Mouse (Mus musculus): ENCODE results near the gene Nmral1.
"Not testable (repeated sequence)": the region's sequence is repeated elsewhere in the genome, so short reads cannot be mapped to it uniquely, and the experiment has no call there.

The Nmral1 gene

GRCm38 (mm10) chr16:4717866-4718265 lies 1.3 kb downstream of the Nmral1 start:
- in situ Hi-C loops (cut with MseI, MboI): no loop called here

- in situ Hi-C loops (cut with MseI, MboI): no loop called here
Observed at GRCm38 (mm10) chr16:4713861-4714710, 5.1 kb downstream of the Nmral1 start.

- in situ Hi-C loops (cut with MseI, MboI): no loop called here
Observed at GRCm38 (mm10) chr16:4711173-4711572, 8.0 kb downstream of the Nmral1 start.

GRCm38 (mm10) chr16:4705541-4705940 lies 13.6 kb downstream of the Nmral1 start:
- in situ Hi-C loops (cut with MseI, MboI): no loop called here

- in situ Hi-C loops (cut with MseI, MboI): no loop called here
Observed at GRCm38 (mm10) chr16:4702646-4703045, 16.5 kb downstream of the Nmral1 start.

DNA sequence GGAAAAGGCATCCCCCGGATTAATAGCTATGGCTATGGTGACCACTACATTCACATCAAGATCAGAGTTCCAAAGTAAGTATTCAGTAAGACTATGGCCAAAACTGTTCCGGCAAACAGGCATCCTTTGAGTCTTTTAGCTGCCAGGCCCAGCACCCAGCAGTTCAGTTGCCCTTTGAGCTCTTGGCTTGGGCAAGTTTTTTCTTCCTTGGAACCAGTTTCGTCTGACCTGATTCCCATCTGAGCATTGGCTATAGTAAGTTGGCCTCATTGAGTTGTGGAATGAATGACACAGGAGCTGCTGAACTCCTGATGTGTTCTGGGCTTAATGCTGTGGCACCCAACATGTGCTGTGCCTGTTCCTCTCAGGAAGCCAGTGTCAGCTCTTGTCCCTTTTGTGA lies 17.9 kb downstream of the Nmral1 start:
- in situ Hi-C loops (cut with MseI, MboI): no loop called here

DNA sequence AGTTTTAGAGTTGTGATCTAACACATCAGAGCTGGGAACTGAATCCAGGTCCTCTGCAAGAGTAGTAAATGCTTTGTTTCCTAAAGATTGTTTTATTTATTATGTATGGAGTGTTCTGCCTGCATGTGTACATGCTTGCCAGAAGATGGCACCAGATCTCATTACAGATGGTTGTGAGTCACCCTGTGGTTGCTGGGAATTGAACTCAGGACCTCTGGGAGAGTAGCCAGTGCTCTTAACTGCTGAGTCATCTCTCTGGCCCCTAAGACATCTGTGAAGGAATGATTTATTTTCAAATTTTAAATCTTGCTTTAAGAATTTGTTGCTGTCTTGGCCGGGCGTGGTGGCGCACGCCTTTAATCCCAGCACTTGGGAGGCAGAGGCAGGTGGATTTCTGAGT lies 29.8 kb downstream of the Nmral1 start:
- in situ Hi-C loops (cut with MseI, MboI): not testable (repeated sequence)

DNA sequence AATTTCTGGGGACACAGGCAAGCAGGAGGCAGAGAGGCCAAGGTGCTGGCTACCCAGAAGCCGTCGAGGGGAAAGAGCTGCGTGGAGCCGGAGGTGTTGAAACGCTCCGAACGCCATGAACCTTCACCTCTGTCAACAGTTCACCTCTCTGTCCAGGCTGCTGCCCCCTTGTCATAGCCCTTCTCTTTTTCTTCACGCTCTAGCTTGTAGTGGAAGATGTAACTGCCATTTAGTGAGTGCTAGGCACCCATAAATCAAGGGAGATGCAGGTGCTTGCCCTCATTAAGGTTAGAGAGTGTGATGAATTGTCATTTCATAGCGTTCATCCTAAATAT lies 34.7 kb downstream of the Nmral1 start:
- in situ Hi-C loops (cut with MseI, MboI): no loop called here

GRCm38 (mm10) chr16:4683581-4684456 lies 35.3 kb downstream of the Nmral1 start:
- in situ Hi-C loops (cut with MseI, MboI): no loop called here

- in situ Hi-C loops (cut with MseI, MboI): no loop called here
Observed at GRCm38 (mm10) chr16:4683193-4683580, 36.0 kb downstream of the Nmral1 start.

DNA sequence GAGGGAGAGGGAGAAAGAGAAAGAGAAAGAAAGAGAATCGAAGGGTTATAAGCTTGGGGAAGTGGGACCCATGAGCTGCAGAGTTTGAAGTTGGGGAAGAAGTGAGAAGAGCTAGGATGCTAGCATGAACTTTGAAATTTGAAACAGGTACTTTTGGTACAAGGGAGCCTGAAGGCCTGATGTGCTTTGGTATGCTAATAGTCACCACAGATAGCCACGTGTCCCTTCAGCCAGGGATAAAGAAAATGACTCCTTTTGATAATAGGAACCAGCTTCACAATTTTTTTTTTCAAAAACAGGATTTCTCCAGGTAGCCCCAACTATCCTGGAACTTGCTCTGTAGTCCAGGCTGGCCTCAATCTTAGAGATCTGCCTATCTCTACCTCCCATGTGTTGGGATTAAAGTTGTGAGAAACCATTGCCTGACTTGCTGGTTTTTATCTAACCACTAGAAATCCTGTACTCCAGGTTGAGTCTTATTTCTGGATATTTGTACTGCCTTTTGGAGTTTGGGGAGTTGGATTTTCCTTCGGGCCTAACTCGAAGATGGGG lies 36.5 kb downstream of the Nmral1 start:
- in situ Hi-C loops (cut with MseI, MboI): no loop called here

DNA sequence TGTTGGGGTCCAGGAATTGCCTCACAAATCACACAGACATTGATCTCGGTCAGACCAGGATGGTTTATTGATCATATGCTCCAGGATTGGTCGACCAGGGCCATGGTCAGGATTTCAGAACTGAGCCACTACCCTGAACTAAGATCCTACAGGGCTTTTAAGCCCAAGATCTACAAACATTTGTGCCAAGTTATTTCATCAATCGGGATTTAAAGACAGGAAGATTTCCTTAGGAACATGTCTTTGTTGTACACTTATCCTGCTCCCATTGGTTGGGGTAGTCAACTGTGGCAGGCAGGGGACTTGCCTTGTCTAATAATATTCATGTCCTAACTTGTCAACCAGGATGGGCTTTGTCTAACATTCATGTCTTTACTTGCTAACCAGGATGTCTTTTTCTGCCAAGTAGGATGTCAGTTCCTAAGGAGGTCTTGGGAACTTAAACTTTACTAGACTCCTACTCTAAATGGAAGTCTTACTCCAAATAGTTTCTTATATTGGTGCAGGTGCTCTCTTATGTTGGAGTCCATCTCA lies 38.2 kb downstream of the Nmral1 start:
- in situ Hi-C loops (cut with MseI, MboI): not testable (repeated sequence)

DNA sequence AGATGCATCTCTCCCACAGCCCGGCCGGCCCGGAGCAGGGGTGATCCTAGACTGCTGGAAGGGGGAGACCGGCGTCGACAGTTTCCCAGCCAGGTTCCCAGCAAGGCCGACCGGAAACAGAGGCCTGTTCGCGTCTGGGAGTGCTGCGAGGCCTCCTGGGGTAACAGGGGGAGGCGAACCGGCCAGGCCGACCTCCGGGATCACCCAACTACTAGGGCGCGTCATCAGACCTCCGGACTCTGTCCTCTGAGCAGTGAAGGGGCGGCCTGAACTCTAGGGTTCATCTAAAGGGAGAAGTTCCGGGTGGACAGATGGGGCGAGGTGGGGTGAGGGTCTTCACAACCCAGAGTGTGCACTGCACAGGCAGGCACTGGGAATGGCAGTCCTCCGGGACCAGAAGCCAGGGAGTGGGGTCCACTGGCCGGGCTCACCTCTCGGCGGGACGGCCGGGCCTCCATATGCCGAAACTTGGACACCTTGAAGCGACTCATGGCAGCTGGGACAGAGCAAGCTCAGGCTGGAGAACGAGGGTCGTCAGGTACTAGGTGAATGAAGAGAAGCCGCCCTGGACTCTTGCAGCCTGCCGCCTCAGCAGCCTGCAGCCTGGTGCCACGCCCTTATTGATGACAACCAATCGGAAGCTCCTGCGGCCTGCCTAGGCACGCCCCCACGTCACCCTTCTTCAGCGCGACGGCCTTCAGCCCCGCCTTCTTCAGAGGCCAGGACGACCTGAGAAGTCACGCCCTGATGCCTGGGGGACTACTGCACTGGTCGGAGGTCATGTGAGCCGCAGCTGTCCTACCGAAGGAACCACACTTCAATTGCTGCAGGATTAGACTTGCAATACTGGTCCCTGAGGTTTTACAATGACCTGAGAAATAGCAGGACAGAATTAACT lies 39.8 kb downstream of the Nmral1 start, which contains the start of gene Coro7:
Gene Coro7, minus strand, starts transcription at position 657 of the 898 bp plus-strand sequence.
- in situ Hi-C loops (cut with MseI, MboI): no loop called here

GRCm38 (mm10) chr16:4678080-4678479 lies 41.1 kb downstream of the Nmral1 start:
- in situ Hi-C loops (cut with MseI, MboI): no loop called here

- in situ Hi-C loops (cut with MseI, MboI): no loop called here
Observed at GRCm38 (mm10) chr16:4676836-4677235, 42.3 kb downstream of the Nmral1 start.

GRCm38 (mm10) chr16:4674091-4674490 lies 45.1 kb downstream of the Nmral1 start:
- in situ Hi-C loops (cut with MseI, MboI): no loop called here

DNA sequence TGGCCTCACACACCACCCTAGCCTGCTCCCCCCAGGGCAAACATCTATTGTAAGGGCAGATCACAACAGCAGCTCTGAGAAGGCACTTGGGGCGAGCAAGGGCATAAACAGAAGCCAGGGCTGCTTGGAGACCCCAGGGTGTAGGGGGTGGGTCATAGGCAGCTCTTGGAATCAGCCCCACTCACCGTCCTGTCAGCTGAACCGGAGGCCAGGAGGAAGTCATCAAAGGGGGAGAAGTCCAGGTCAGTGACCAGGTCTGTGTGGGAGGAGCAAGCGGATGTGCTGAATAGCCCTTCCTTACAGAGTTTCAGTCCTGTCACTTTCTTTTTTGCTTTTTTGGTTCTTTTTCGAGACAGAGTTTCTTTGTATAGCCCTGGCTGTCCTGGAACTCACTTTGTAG lies 48.8 kb downstream of the Nmral1 start:
- in situ Hi-C loops (cut with MseI, MboI): no loop called here

DNA sequence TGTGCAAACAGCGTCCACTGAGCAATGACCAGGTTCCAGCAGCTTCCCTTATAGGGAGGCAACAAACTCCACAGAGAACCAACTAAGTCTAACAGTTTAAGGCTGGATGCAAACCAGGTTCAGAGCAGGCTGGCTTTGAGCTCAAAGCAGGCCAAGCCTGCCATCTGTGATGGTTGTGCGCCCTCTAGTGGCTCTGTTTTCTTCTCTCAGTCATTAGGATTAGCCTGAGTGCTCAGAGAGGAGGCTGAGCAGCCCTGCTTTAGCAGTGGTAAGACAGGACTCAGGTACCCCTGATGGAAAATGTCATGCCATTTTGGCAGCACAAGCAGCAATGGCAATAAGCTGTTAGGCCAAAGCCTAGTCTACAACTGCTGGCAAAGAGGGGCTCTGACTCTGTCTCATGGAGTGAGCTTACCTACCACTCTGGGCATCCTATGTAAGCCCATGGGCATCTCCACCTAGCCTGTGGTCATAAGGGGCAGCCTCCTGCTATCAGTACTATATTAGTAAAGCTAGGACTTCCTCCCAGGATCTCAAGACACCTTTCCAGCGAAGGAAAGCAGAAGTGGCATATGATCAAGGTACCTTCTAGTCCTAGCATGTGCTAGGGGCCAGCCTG lies 51.9 kb downstream of the Nmral1 start:
- in situ Hi-C loops (cut with MseI, MboI): loop anchor here in 1 of 2 experiments (5.0 kb wide), 1 partner anchor 40 kb away; no protein-coding TSS in a partner anchor

- in situ Hi-C loops (cut with MseI, MboI): loop anchor here in 1 of 2 experiments (5.0 kb wide), 1 partner anchor 38 kb away; no protein-coding TSS in a partner anchor
Observed at GRCm38 (mm10) chr16:4665726-4666125, 53.4 kb downstream of the Nmral1 start.

DNA sequence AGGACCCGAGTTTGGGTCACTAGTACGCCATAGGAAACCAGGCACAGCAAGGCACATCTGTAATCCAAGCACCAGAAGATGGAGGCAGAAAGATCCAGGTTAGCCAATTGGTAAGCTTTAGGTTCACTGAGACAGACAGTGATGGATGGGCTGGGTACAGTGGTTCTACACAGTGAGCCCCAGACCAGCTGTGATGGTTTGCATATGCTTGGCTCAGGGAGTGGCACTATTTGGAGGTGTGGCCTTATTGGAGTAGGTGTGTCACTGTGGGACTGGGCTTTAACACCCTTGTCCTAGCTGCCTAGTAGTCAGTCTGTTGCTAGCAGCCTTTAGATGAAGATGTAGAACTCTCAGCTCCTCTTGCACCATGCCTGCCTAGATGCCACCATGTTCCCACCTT lies 55.4 kb downstream of the Nmral1 start:
- in situ Hi-C loops (cut with MseI, MboI): no loop called here
